Mouse (Mus musculus) B cell, adult (primary cell): ENCODE data around the gene Acta2. TPM values are rescaled to one million over a fixed set of nuclear protein-coding genes. Genes with fewer than 3 reads are reported as not detected.

ENCODE experiments used
- total RNA-seq: library from RNA; stranded (reverse); gene quantifications from 4 replicates; pipeline ENCODE4 v1.2.4, GENCODE M21; 2023; ENCODE audit not compliant: inconsistent age

Gene Acta2
- total RNA-seq = 0.24 TPM in 1 of 4 replicates, not detected in the others

DNA sequence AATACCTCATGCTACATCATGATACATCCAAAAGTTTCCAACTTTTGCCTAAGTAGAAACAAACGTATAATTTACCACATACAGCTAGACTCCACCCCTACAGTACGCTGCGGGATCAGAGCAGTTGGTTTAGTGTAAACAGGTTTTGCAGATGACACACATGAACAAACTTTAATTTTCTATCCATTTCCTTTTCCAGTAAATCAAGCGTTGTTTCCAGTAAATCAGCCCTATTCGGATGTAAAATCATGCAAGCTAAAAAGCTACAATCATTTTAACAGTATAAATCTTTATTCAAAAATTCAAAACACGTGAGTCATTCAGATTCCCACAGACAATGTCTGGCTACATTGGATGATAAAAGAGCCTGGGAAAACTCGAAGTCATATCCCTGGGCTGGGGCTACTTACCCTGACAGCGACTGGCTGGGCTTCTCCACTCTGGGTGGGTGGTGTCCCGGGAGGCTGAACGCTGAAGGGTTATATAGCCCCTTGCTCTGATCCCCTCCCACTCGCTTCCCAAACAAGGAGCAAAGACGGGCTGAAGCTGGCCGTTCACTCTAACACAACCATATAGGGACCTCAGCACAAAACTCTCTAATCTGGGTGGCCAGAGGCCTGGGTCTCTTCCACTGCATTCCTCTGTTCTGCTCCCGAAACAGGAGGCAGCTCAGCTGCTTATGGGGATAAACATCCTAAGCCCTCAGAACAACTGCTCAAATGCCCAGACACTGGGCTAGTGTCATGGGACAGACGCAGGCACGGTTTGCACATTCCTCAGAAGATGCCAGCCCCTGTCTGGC is at the start of gene Acta2:
Gene Acta2, minus strand, starts transcription at position 711 of the 802 bp plus-strand sequence.

DNA sequence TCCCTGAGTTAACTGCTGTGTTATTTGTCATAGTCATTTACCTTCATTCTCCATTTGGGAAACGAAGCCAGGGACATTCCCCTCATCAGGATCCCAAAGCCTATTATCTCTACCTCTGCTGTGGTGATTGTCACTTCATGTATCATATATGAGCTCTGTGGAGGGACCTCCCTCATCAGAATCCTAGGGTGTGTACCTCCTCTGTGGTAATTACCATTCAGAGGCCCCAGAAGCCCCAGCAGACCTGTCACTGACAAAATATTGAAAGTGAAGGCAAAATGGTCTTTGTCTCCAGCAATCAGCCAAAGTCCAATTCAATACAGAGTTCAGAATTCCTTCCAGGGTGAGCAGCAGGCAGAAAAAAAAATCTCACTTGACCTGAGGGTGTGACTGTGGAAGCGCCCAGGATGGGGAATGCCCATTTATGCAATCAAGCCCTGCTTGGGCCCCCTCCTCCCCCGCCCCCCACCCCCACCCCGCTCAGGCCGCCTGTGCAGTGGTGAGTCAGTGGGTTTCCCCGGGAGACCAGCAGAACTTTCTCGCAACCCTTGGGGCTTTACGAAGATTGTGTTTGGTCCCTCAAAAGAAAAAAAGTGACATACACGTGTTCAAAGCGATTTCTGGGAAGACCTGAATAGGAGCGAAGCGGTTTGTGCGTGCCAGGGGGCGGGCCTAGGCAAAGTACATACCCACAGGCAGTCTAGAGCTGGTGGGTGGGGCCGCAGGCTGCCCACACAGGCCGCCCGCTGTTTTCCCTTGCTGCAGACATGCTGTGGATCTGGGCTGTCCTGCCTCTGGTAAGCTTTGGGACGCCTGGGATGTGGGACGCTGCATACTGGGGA is 34.8 kb upstream of the Acta2 start, which contains the start of gene Fas:
Gene Fas, plus strand, starts transcription at position 719 of the 842 bp plus-strand sequence.

GRCm38 (mm10) chr19:34192008-34192963 is 63.1 kb downstream of the Acta2 start, which contains the start of gene Stambpl1:
TSS of gene Stambpl1 (plus strand) at chr19:34192229.

Other genes with a start within 250 kb of the Acta2 start
- not detected in 4 replicates for gene Lipk, start 247.3 kb downstream of the Acta2 start, total RNA-seq
- gene Lipn, start 188.2 kb downstream of the Acta2 start, total RNA-seq = not detected in 4 replicates
- not detected in 4 replicates for gene Lipm, start 154.7 kb downstream of the Acta2 start, total RNA-seq
- gene Ankrd22, start 89.5 kb downstream of the Acta2 start, total RNA-seq = 0.32 TPM in 1 of 4 replicates, not detected in the others
- 35.1 to 42.6 TPM (median 39.9 TPM) in 4 replicates for gene Stambpl1, start 63.4 kb downstream of the Acta2 start, total RNA-seq
- 2.0 to 4.0 TPM (median 3.0 TPM) in 4 replicates for gene Fas, start 35.1 kb upstream of the Acta2 start, total RNA-seq
- not detected in 4 replicates for gene Ch25h, start 219.6 kb upstream of the Acta2 start, total RNA-seq